Mouse (Mus musculus): ENCODE data around the gene Trim3. TPM values are rescaled to one million over a fixed set of nuclear protein-coding genes. Genes with fewer than 3 reads are reported as not detected.
A peak's percentile ranks its signal among the peaks of the same experiment; 100 is the strongest.

The Trim3 gene
- polyA plus RNA-seq, 1 experiment = 5.4 TPM

- no peak for TF ChIP-seq GATA1 (IDR thresholded peaks at IDR 0.05; ENCODE audit: borderline replicate concordance, low read length)
- no peak for TF ChIP-seq FLI1 (IDR thresholded peaks at IDR 0.05; ENCODE audit: low read length)
- Histone ChIP-seq H3K4me3 (replicated peaks) (no peak overlapping the region), H3K27me3 (replicated peaks) (no peaks in the 10 kb centered on the region), H3K36me3 (replicated peaks; ENCODE audit: low read length) (peaks cover 98% of the 10 kb centered on the region), H3K4me1 (peaks cover 4% of the 10 kb centered on the region), H3K9me3 (no peaks in the 10 kb centered on the region)
These were observed 17.7 kb downstream of the Trim3 start for GRCm38 (mm10) chr7:105615720-105616119.

GRCm38 (mm10) chr7:105614400-105614799 is 19.0 kb downstream of the Trim3 start:
- Histone ChIP-seq H3K9me3 (no peaks in the 10 kb centered on the region), H3K36me3 (replicated peaks; ENCODE audit: low read length) (peaks cover 89% of the 10 kb centered on the region), H3K4me1 (peaks cover 4% of the 10 kb centered on the region), H3K27me3 (replicated peaks) (no peaks in the 10 kb centered on the region), H3K4me3 (replicated peaks) (no peak overlapping the region)
- TF ChIP-seq FLI1 (IDR thresholded peaks at IDR 0.05; ENCODE audit: low read length) (no peak), GATA1 (IDR thresholded peaks at IDR 0.05; ENCODE audit: borderline replicate concordance, low read length) (no peak)

DNA sequence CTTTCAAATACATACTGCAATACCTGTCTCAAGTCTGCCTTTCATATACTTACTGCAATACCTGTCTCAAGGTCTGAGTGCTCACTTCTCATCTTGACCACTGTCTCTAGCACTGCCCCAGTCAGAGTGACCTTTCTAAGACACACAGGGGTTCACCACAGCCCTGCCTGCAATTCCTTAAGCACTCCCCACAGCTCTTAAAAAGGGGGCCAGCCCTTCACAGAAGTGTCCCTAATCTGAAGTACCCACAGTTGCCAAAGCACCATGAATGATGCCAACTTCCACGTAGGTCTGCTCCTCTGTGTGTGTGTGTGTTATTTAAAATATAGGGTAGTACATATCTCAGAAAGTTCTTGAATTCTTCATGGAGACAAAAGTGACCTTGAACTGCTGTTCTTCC is 21.6 kb downstream of the Trim3 start:
- no peak overlapping the region for H3K4me3 ChIP-seq (replicated peaks)
- peaks cover 63% of the 10 kb centered on the region for H3K36me3 ChIP-seq (replicated peaks; ENCODE audit: low read length)
- no peaks in the 10 kb centered on the region for H3K9me3 ChIP-seq
- H3K4me1 ChIP-seq = peaks cover 10% of the 10 kb centered on the region
- no peaks in the 10 kb centered on the region for H3K27me3 ChIP-seq (replicated peaks)
- no peak for TF ChIP-seq GATA1 (IDR thresholded peaks at IDR 0.05; ENCODE audit: borderline replicate concordance, low read length)
- TF ChIP-seq FLI1 (IDR thresholded peaks at IDR 0.05; ENCODE audit: low read length) = no peak

GRCm38 (mm10) chr7:105608467-105608866 is 24.9 kb downstream of the Trim3 start:
- H3K9me3 ChIP-seq = peaks cover 3% of the 10 kb centered on the region; the same call in 1 of the 2 replicates
- peaks cover 3% of the 10 kb centered on the region for H3K27me3 ChIP-seq (replicated peaks)
- TF ChIP-seq FLI1 (IDR thresholded peaks at IDR 0.05; ENCODE audit: low read length) (no peak), GATA1 (IDR thresholded peaks at IDR 0.05; ENCODE audit: borderline replicate concordance, low read length) (no peak)
- no peak overlapping the region for H3K4me3 ChIP-seq (replicated peaks)
- H3K36me3 ChIP-seq (replicated peaks; ENCODE audit: low read length) = peaks cover 30% of the 10 kb centered on the region
- H3K4me1 ChIP-seq = peaks cover 6% of the 10 kb centered on the region; the same call in 1 of the 2 replicates

- peaks cover 3% of the 10 kb centered on the region; the same call in 1 of the 2 replicates for H3K9me3 ChIP-seq
- TF ChIP-seq GATA1 (IDR thresholded peaks at IDR 0.05; ENCODE audit: borderline replicate concordance, low read length) = no peak
- TF ChIP-seq FLI1 (IDR thresholded peaks at IDR 0.05; ENCODE audit: low read length) = no peak
- 0 out of 2 replicates have a peak, but pooled peaks cover 3% of the 10 kb centered on the region for H3K4me1 ChIP-seq
- no peaks in the 10 kb centered on the region for H3K36me3 ChIP-seq (replicated peaks; ENCODE audit: low read length)
- peaks cover 15% of the 10 kb centered on the region for H3K27me3 ChIP-seq (replicated peaks)
- H3K4me3 ChIP-seq (replicated peaks) = no peak overlapping the region
These were observed 30.3 kb downstream of the Trim3 start for GRCm38 (mm10) chr7:105602860-105603623.

DNA sequence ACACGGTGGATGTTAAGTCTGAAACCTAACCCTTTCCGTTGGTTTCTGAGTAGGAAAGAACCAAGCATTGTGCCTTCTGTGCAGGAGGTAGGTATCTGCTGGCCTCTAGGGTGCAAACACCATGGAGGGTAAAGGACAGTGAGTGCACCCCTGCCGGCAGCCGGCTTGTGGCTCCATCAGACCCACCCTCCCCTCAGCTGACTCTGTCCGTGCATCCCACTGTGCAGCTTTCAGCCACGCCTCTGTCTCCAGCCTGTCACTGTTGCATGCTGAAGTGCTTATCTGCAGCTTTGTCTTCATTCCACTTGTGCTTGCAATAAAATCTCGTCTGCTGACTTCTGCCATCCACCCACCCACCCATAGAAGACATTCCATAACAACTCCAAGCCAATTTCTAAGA is 43.3 kb downstream of the Trim3 start:
- no peak overlapping the region for H3K4me3 ChIP-seq (replicated peaks)
- no peaks in the 10 kb centered on the region for H3K36me3 ChIP-seq (replicated peaks; ENCODE audit: low read length)
- peaks cover 5% of the 10 kb centered on the region for H3K9me3 ChIP-seq
- TF ChIP-seq FLI1 (IDR thresholded peaks at IDR 0.05; ENCODE audit: low read length) = no peak
- peaks cover 10% of the 10 kb centered on the region for H3K4me1 ChIP-seq
- H3K27me3 ChIP-seq (replicated peaks) = peaks cover 29% of the 10 kb centered on the region

DNA sequence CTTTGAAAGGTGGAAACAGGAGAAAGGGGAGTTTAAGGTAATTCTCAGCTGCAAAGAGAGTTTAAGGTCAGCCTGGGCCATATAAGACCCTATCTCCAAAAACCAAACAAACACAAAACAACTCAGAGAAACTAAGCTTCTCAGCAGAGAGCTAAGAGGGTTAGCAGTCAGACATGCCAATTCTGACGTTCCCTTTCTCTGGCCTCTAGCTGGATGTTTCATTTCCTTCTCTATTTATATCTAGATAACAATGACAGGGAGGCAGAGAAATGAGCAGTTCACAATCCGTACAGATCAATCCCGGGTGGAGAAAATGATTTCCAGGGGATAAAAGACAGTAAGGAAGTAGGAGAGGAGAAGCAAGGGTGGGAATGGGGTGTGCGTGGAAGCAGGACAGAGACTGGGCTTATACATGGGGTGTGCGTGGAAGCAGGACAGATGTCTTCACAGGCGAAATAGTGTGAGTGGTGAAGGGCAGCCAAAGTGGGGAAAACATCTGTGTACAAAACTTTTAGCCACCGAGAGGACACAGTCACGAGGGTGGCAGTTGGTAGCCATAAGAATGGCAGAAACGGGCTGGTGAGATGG is 45.0 kb downstream of the Trim3 start:
- Histone ChIP-seq H3K4me3 (replicated peaks) (no peak overlapping the region), H3K9me3 (peaks cover 13% of the 10 kb centered on the region), H3K36me3 (replicated peaks; ENCODE audit: low read length) (no peaks in the 10 kb centered on the region), H3K4me1 (peaks cover 10% of the 10 kb centered on the region), H3K27me3 (replicated peaks) (peaks cover 26% of the 10 kb centered on the region)
- TF ChIP-seq FLI1 (IDR thresholded peaks at IDR 0.05; ENCODE audit: low read length) (no peak), GATA1 (IDR thresholded peaks at IDR 0.05; ENCODE audit: borderline replicate concordance, low read length) (no peak)

GRCm38 (mm10) chr7:105581959-105582358 is 51.4 kb downstream of the Trim3 start:
- H3K4me1 ChIP-seq = peaks cover 18% of the 10 kb centered on the region
- TF ChIP-seq FLI1 (IDR thresholded peaks at IDR 0.05; ENCODE audit: low read length) (no peak), GATA1 (IDR thresholded peaks at IDR 0.05; ENCODE audit: borderline replicate concordance, low read length) (no peak)
- peaks cover 55% of the 10 kb centered on the region for H3K27me3 ChIP-seq (replicated peaks)
- peaks cover 8% of the 10 kb centered on the region for H3K9me3 ChIP-seq
- no peaks in the 10 kb centered on the region for H3K36me3 ChIP-seq (replicated peaks; ENCODE audit: low read length)
- peak overlapping the region; percentile 5 for H3K4me3 ChIP-seq (replicated peaks)

- no peak for TF ChIP-seq FLI1 (IDR thresholded peaks at IDR 0.05; ENCODE audit: low read length)
- no peak for TF ChIP-seq GATA1 (IDR thresholded peaks at IDR 0.05; ENCODE audit: borderline replicate concordance, low read length)
- Histone ChIP-seq H3K27me3 (replicated peaks) (peaks cover 62% of the 10 kb centered on the region), H3K9me3 (peaks cover 8% of the 10 kb centered on the region), H3K36me3 (replicated peaks; ENCODE audit: low read length) (no peaks in the 10 kb centered on the region), H3K4me1 (peaks cover 18% of the 10 kb centered on the region), H3K4me3 (replicated peaks) (peak within 1 kb of the TSS; percentile 97)
These were observed 52.2 kb downstream of the Trim3 start, which contains the start of gene Apbb1 for GRCm38 (mm10) chr7:105581094-105581703. Gene Apbb1 (minus strand): TSS chr7:105581653.

DNA sequence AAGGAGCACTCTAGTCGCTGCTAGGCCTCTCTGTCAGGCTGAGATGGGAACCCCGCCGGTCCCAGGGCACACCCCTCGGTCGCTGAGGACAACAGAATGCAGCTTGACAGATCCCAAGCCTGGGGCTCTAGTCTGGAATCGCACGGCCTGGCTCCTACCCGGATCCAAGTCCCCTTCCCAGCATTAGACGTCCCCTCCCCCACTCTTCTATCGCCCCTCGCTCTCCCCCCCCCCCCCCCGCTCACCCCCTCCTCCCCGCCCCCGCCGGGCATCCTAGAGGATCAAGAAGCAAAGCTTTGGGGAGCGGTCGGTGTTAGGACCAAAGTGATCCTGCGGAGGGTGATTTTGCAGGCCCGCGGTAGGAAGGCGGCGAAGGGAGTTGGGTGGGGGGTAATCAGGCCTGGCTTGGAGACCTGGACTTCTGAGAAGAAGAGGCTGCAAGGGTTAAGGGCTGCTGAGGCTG is 52.7 kb downstream of the Trim3 start:
- peaks cover 8% of the 10 kb centered on the region for H3K9me3 ChIP-seq
- H3K4me3 ChIP-seq (replicated peaks) = peak overlapping the region; percentile 97
- H3K36me3 ChIP-seq (replicated peaks; ENCODE audit: low read length) = no peaks in the 10 kb centered on the region
- TF ChIP-seq GATA1 (IDR thresholded peaks at IDR 0.05; ENCODE audit: borderline replicate concordance, low read length) (no peak), FLI1 (IDR thresholded peaks at IDR 0.05; ENCODE audit: low read length) (no peak)
- H3K27me3 ChIP-seq (replicated peaks) = peaks cover 65% of the 10 kb centered on the region
- peaks cover 18% of the 10 kb centered on the region for H3K4me1 ChIP-seq

All from megakaryocyte, embryonic 14.5 days (primary cell).